Mouse (Mus musculus) urinary bladder, postnatal 10 days (tissue): ENCODE measurements around the gene Gm17334.

Source experiments
- DNase-seq: peaks from one replicate; pipeline ENCODE4 v3.0.0; 2022; ENCODE audit warnings: low spot score

Gene Gm17334

GRCm38 (mm10) chr11:53742353-53742752, 30.6 kb downstream of the Gm17334 start:
- DNase-seq: no peak

GRCm38 (mm10) chr11:53737573-53737946, 35.4 kb downstream of the Gm17334 start:
- DNase-seq: no peak

GRCm38 (mm10) chr11:53736771-53737572, 36.0 kb downstream of the Gm17334 start:
- DNase-seq: peak; percentile 34

GRCm38 (mm10) chr11:53735682-53736245, 37.2 kb downstream of the Gm17334 start:
- DNase-seq: no peak

GRCm38 (mm10) chr11:53734970-53735681, 37.9 kb downstream of the Gm17334 start:
- no peak for DNase-seq

GRCm38 (mm10) chr11:53734431-53734830, 38.6 kb downstream of the Gm17334 start:
- DNase-seq: no peak

- no peak for DNase-seq
Observed at GRCm38 (mm10) chr11:53733824-53734223, 39.2 kb downstream of the Gm17334 start.

GRCm38 (mm10) chr11:53732244-53732643, 40.7 kb downstream of the Gm17334 start:
- no peak for DNase-seq

GRCm38 (mm10) chr11:53731457-53731856, 41.5 kb downstream of the Gm17334 start:
- no peak for DNase-seq
